Mouse (Mus musculus): ENCODE data around the gene Icam4. TPM values are rescaled to one million over a fixed set of nuclear protein-coding genes. Genes with fewer than 3 reads are reported as not detected.

The Icam4 gene
- polyA plus RNA-seq, 1 experiment from 2014 or later = 1.9 TPM

MicroRNAs encoded within 50 kb of the gene (microRNA counts, 519-probe panel; counts per million panel counts)
- microRNA mmu-miR-1900 = 4,565 counts per million, percentile 59 among the panel's probes with 10 or more counts

Small RNA genes within 50 kb of the gene (microRNA-seq; reads per million reads assigned to microRNA genes)
- gene Mir1900 (not detected), gene Mir7082 (0.97 reads per million)

Other genes starting within 250 kb of the Icam4 start
- gene Col5a3, start 214.3 kb upstream of the Icam4 start, polyA plus RNA-seq (2016; fragmentation: Nextera tagmentation; extraction: Ambion mirVana) = 0.29 and 0.55 TPM in 2 replicates
- gene Rdh8, start 210.9 kb upstream of the Icam4 start, polyA plus RNA-seq (2016; fragmentation: Nextera tagmentation; extraction: Ambion mirVana) = not detected in 2 replicates
- gene A230050P20Rik, start 160.7 kb upstream of the Icam4 start, polyA plus RNA-seq (2016; fragmentation: Nextera tagmentation; extraction: Ambion mirVana) = 1.4 and 1.5 TPM in 2 replicates
- 6.0 and 6.2 TPM in 2 replicates for gene Angptl6, start 149.6 kb upstream of the Icam4 start, polyA plus RNA-seq (2016; fragmentation: Nextera tagmentation; extraction: Ambion mirVana)
- 63.2 and 66.9 TPM in 2 replicates for gene Ppan, start 141.2 kb upstream of the Icam4 start, polyA plus RNA-seq (2016; fragmentation: Nextera tagmentation; extraction: Ambion mirVana)
- 313 and 319 TPM in 2 replicates for gene Eif3g, start 130.8 kb upstream of the Icam4 start, polyA plus RNA-seq (2016; fragmentation: Nextera tagmentation; extraction: Ambion mirVana)
- gene Dnmt1, start 69.5 kb upstream of the Icam4 start, polyA plus RNA-seq (2016; fragmentation: Nextera tagmentation; extraction: Ambion mirVana) = 134 and 153 TPM in 2 replicates
- gene S1pr2, start 52.6 kb upstream of the Icam4 start, polyA plus RNA-seq (2016; fragmentation: Nextera tagmentation; extraction: Ambion mirVana) = 13.1 and 16.5 TPM in 2 replicates
- gene Mrpl4, start 26.6 kb upstream of the Icam4 start, polyA plus RNA-seq (2016; fragmentation: Nextera tagmentation; extraction: Ambion mirVana) = 110 and 111 TPM in 2 replicates
- gene Icam1, start 13.4 kb upstream of the Icam4 start, polyA plus RNA-seq (2016; fragmentation: Nextera tagmentation; extraction: Ambion mirVana) = 3.7 and 3.8 TPM in 2 replicates
- 0.13 TPM in 2 replicates for gene Icam5, start 2.7 kb downstream of the Icam4 start, polyA plus RNA-seq (2016; fragmentation: Nextera tagmentation; extraction: Ambion mirVana)
- 0.79 and 2.7 TPM in 2 replicates for gene Zglp1, start 37.7 kb downstream of the Icam4 start, polyA plus RNA-seq (2016; fragmentation: Nextera tagmentation; extraction: Ambion mirVana)
- gene Gm49373, start 43.7 kb downstream of the Icam4 start, polyA plus RNA-seq (2016; fragmentation: Nextera tagmentation; extraction: Ambion mirVana) = 0.51 and 2.2 TPM in 2 replicates
- gene Fdx1l, start 44.2 kb downstream of the Icam4 start, polyA plus RNA-seq (2016; fragmentation: Nextera tagmentation; extraction: Ambion mirVana) = 37.6 and 42.6 TPM in 2 replicates
- 2.0 and 2.8 TPM in 2 replicates for gene Gm38431, start 62.6 kb downstream of the Icam4 start, polyA plus RNA-seq (2016; fragmentation: Nextera tagmentation; extraction: Ambion mirVana)
- gene Raver1, start 62.6 kb downstream of the Icam4 start, polyA plus RNA-seq (2016; fragmentation: Nextera tagmentation; extraction: Ambion mirVana) = 74.2 and 82.7 TPM in 2 replicates
- gene Tyk2, start 101.9 kb downstream of the Icam4 start, polyA plus RNA-seq (2016; fragmentation: Nextera tagmentation; extraction: Ambion mirVana) = 12.8 TPM in 2 replicates
- gene Cdc37, start 120.6 kb downstream of the Icam4 start, polyA plus RNA-seq (2016; fragmentation: Nextera tagmentation; extraction: Ambion mirVana) = 260 and 272 TPM in 2 replicates
- gene Pde4a, start 136.3 kb downstream of the Icam4 start, polyA plus RNA-seq (2016; fragmentation: Nextera tagmentation; extraction: Ambion mirVana) = 12.8 and 14.5 TPM in 2 replicates
- 47.5 and 49.6 TPM in 2 replicates for gene Keap1, start 210.0 kb downstream of the Icam4 start, polyA plus RNA-seq (2016; fragmentation: Nextera tagmentation; extraction: Ambion mirVana)
- 0.33 and 0.38 TPM in 2 replicates for gene S1pr5, start 219.1 kb downstream of the Icam4 start, polyA plus RNA-seq (2016; fragmentation: Nextera tagmentation; extraction: Ambion mirVana)
- 47.4 and 50.7 TPM in 2 replicates for gene Atg4d, start 235.9 kb downstream of the Icam4 start, polyA plus RNA-seq (2016; fragmentation: Nextera tagmentation; extraction: Ambion mirVana)